Mouse (Mus musculus) hindbrain, embryonic 15.5 days (tissue): ENCODE data around the gene Ppil1. TPM values are rescaled to one million over a fixed set of nuclear protein-coding genes. Genes with fewer than 3 reads are reported as not detected.

Source experiments
- ATAC-seq: fragments of 200-750 bp; cut with Nextera tagmentation; 2 replicates; pipeline ENCODE4 v1.8.0; 2017; ENCODE audit warnings: low read depth, moderate number of reproducible peaks, moderate TSS enrichment; ENCODE audit not compliant: low FRiP score
- H3K27ac ChIP-seq: fragments of 300-500 bp; sonication (generic); replicated peaks from 2 replicates; pipeline ENCODE4 v1.5.1; 2015; ENCODE audit warnings: mild to moderate bottlenecking, inconsistent platforms
- H3K27me3 ChIP-seq: fragments of 300-500 bp; sonication (generic); 2 replicates; pipeline ENCODE4 v1.6.1; 2015; ENCODE audit warnings: control low read depth, inconsistent platforms
- H3K36me3 ChIP-seq: fragments of 300-500 bp; sonication (generic); 2 replicates; pipeline ENCODE4 v1.6.1; 2015; ENCODE audit warnings: control low read depth, inconsistent platforms
- H3K4me1 ChIP-seq: fragments of 300-500 bp; sonication (generic); replicated peaks from 2 replicates; pipeline ENCODE4 v1.6.1; 2015; ENCODE audit warnings: control low read depth, inconsistent platforms
- H3K4me2 ChIP-seq: fragments of 300-500 bp; sonication (generic); 2 replicates; pipeline ENCODE4 v1.6.1; 2015; ENCODE audit warnings: moderate library complexity, mild to moderate bottlenecking, inconsistent platforms
- H3K4me3 ChIP-seq: fragments of 300-500 bp; sonication (generic); 2 replicates; pipeline ENCODE4 v1.5.1; 2015; ENCODE audit warnings: mild to moderate bottlenecking, inconsistent platforms
- H3K9ac ChIP-seq: fragments of 300-500 bp; sonication (generic); 2 replicates; pipeline ENCODE4 v1.6.1; 2015; ENCODE audit warnings: inconsistent platforms
- H3K9me3 ChIP-seq: fragments of 300-500 bp; sonication (generic); 2 replicates; pipeline ENCODE4 v1.6.1; 2016; ENCODE audit warnings: control low read depth, inconsistent platforms
- WGBS: fragments of 180-500 bp; shearing (Covaris S2); methylation state at CpG from one replicate; pipeline ENCODE4 v1.1.7; 2015; 5-methylcytosine and 5-hydroxymethylcytosine counted together
- polyA plus RNA-seq: library from polyadenylated mRNA; unstranded; fragments of >200 nt; fragmentation: Nextera tagmentation; extraction: Ambion mirVana; gene quantifications from 2 replicates; pipeline ENCODE4 v1.2.1, GENCODE M21; 2015

Ppil1 gene
- polyA plus RNA-seq, 1 experiment from 2014 or later: 108 TPM

GRCm38 (mm10) chr17:29301421-29301820 is 37.4 kb upstream of the Ppil1 start:
- ATAC-seq: no peak
- Histone ChIP-seq H3K27me3 (no peaks in the 10 kb centered on the region), H3K9ac (no peak overlapping the region), H3K4me3 (no peak overlapping the region), H3K36me3 (peaks cover 42% of the 10 kb centered on the region), H3K27ac (no peak overlapping the region), H3K4me1 (peaks cover 14% of the 10 kb centered on the region; the same call in 1 of the 2 replicates), H3K9me3 (no peaks in the 10 kb centered on the region), H3K4me2 (no peak overlapping the region)
- 93% methylated on average over 6 of the region's 6 CpGs for WGBS

GRCm38 (mm10) chr17:29300926-29301325 is 36.9 kb upstream of the Ppil1 start:
- Histone ChIP-seq H3K27ac (no peak overlapping the region), H3K27me3 (no peaks in the 10 kb centered on the region), H3K9ac (no peak overlapping the region), H3K9me3 (no peaks in the 10 kb centered on the region), H3K36me3 (peaks cover 47% of the 10 kb centered on the region), H3K4me1 (peaks cover 13% of the 10 kb centered on the region; the same call in 1 of the 2 replicates), H3K4me2 (no peak overlapping the region), H3K4me3 (no peak overlapping the region)
- ATAC-seq: no peak
- WGBS: 90% methylated on average over 7 of the region's 7 CpGs

- 90% methylated on average over 4 of the region's 4 CpGs for WGBS
- Histone ChIP-seq H3K36me3 (peaks cover 61% of the 10 kb centered on the region), H3K4me3 (no peak overlapping the region), H3K4me2 (no peak overlapping the region), H3K27ac (no peak overlapping the region), H3K9ac (no peak overlapping the region), H3K27me3 (no peaks in the 10 kb centered on the region), H3K4me1 (no peaks in the 10 kb centered on the region), H3K9me3 (no peaks in the 10 kb centered on the region)
- ATAC-seq: no peak
Observed at GRCm38 (mm10) chr17:29299282-29299681, 35.3 kb upstream of the Ppil1 start.

- peaks cover 67% of the 10 kb centered on the region for H3K36me3 ChIP-seq
- H3K9me3 ChIP-seq: no peaks in the 10 kb centered on the region
- no peak for ATAC-seq
- H3K9ac ChIP-seq: no peak overlapping the region
- no peak overlapping the region for H3K27ac ChIP-seq
- WGBS: 84% methylated on average over 6 of the region's 6 CpGs
- no peak overlapping the region for H3K4me3 ChIP-seq
- H3K4me2 ChIP-seq: no peak overlapping the region
- H3K4me1 ChIP-seq: no peaks in the 10 kb centered on the region
- no peaks in the 10 kb centered on the region for H3K27me3 ChIP-seq
Observed at GRCm38 (mm10) chr17:29297813-29298212, 33.8 kb upstream of the Ppil1 start.

- Histone ChIP-seq H3K4me3 (no peak overlapping the region), H3K9ac (no peak overlapping the region), H3K9me3 (no peaks in the 10 kb centered on the region), H3K36me3 (peaks cover 67% of the 10 kb centered on the region), H3K4me1 (no peaks in the 10 kb centered on the region), H3K4me2 (no peak overlapping the region), H3K27me3 (no peaks in the 10 kb centered on the region), H3K27ac (no peak overlapping the region)
- no peak for ATAC-seq
- WGBS: 82% methylated on average over 10 of the region's 10 CpGs
Observed at GRCm38 (mm10) chr17:29297321-29297720, 33.3 kb upstream of the Ppil1 start.

GRCm38 (mm10) chr17:29295835-29296234 is 31.8 kb upstream of the Ppil1 start:
- Histone ChIP-seq H3K36me3 (peaks cover 54% of the 10 kb centered on the region), H3K4me1 (no peaks in the 10 kb centered on the region), H3K4me3 (no peak overlapping the region), H3K27ac (no peak overlapping the region), H3K4me2 (no peak overlapping the region), H3K27me3 (no peaks in the 10 kb centered on the region), H3K9ac (no peak overlapping the region), H3K9me3 (no peaks in the 10 kb centered on the region)
- no peak for ATAC-seq
- 86% methylated on average over 5 of the region's 5 CpGs for WGBS

GRCm38 (mm10) chr17:29293807-29294605 is 30.0 kb upstream of the Ppil1 start:
- H3K4me2 ChIP-seq: no peak overlapping the region
- ATAC-seq: no peak
- WGBS: 82% methylated on average over 9 of the region's 9 CpGs
- H3K27me3 ChIP-seq: no peaks in the 10 kb centered on the region
- no peak overlapping the region for H3K9ac ChIP-seq
- no peaks in the 10 kb centered on the region for H3K4me1 ChIP-seq
- H3K9me3 ChIP-seq: no peaks in the 10 kb centered on the region
- no peak overlapping the region for H3K27ac ChIP-seq
- H3K4me3 ChIP-seq: no peak overlapping the region
- peaks cover 48% of the 10 kb centered on the region for H3K36me3 ChIP-seq

- Histone ChIP-seq H3K4me3 (no peak overlapping the region), H3K36me3 (peaks cover 39% of the 10 kb centered on the region), H3K9ac (no peak overlapping the region), H3K4me1 (no peaks in the 10 kb centered on the region), H3K27ac (no peak overlapping the region), H3K9me3 (no peaks in the 10 kb centered on the region), H3K4me2 (no peak overlapping the region), H3K27me3 (no peaks in the 10 kb centered on the region)
- WGBS: 90% methylated on average over 3 of the region's 3 CpGs
- no peak for ATAC-seq
Observed at GRCm38 (mm10) chr17:29292996-29293395, 29.0 kb upstream of the Ppil1 start.

GRCm38 (mm10) chr17:29291793-29292192 is 27.8 kb upstream of the Ppil1 start:
- Histone ChIP-seq H3K27me3 (no peaks in the 10 kb centered on the region), H3K4me2 (no peak overlapping the region), H3K4me1 (no peaks in the 10 kb centered on the region), H3K9ac (no peak overlapping the region), H3K36me3 (peaks cover 30% of the 10 kb centered on the region), H3K27ac (no peak overlapping the region), H3K4me3 (no peak overlapping the region), H3K9me3 (no peaks in the 10 kb centered on the region)
- ATAC-seq: no peak
- 84% methylated on average over 7 of the region's 7 CpGs for WGBS

GRCm38 (mm10) chr17:29282216-29282952 is 18.4 kb upstream of the Ppil1 start:
- no peaks in the 10 kb centered on the region for H3K9me3 ChIP-seq
- H3K4me3 ChIP-seq: no peak overlapping the region
- peaks cover 18% of the 10 kb centered on the region for H3K36me3 ChIP-seq
- no peaks in the 10 kb centered on the region for H3K27me3 ChIP-seq
- H3K27ac ChIP-seq: peak overlapping the region; percentile 22
- H3K9ac ChIP-seq: no peak overlapping the region
- H3K4me2 ChIP-seq: no peak overlapping the region
- peak; percentile 38; the same call in 1 of the 2 replicates for ATAC-seq
- 42% methylated on average over 21 of the region's 21 CpGs for WGBS
- no peaks in the 10 kb centered on the region for H3K4me1 ChIP-seq

GRCm38 (mm10) chr17:29281541-29281940 is 17.6 kb upstream of the Ppil1 start:
- no peak overlapping the region for H3K4me3 ChIP-seq
- no peaks in the 10 kb centered on the region for H3K4me1 ChIP-seq
- 87% methylated on average over 5 of the region's 5 CpGs for WGBS
- no peak overlapping the region for H3K9ac ChIP-seq
- H3K9me3 ChIP-seq: no peaks in the 10 kb centered on the region
- H3K4me2 ChIP-seq: no peak overlapping the region
- H3K27ac ChIP-seq: no peak overlapping the region
- H3K27me3 ChIP-seq: no peaks in the 10 kb centered on the region
- H3K36me3 ChIP-seq: peaks cover 18% of the 10 kb centered on the region
- ATAC-seq: no peak

- WGBS: 91% methylated on average over 5 of the region's 5 CpGs
- H3K9me3 ChIP-seq: no peaks in the 10 kb centered on the region
Observed at GRCm38 (mm10) chr17:29280422-29280821, 16.4 kb upstream of the Ppil1 start.

More at GRCm38 (mm10) chr17:29280422-29280821, 16.4 kb upstream of the Ppil1 start:
- Histone ChIP-seq H3K27me3 (no peaks in the 10 kb centered on the region), H3K27ac (no peak overlapping the region), H3K4me3 (no peak overlapping the region), H3K36me3 (peaks cover 14% of the 10 kb centered on the region), H3K4me2 (no peak overlapping the region), H3K9ac (no peak overlapping the region), H3K4me1 (no peaks in the 10 kb centered on the region)
- no peak for ATAC-seq
